Mouse (Mus musculus) left cerebral cortex, adult 8-10 months (tissue): Measurements from ENCODE around the gene Fam227a. TPM values are rescaled to one million over a fixed set of nuclear protein-coding genes. Genes with fewer than 3 reads are reported as not detected.
A peak's percentile ranks its signal among the peaks of the same experiment; 100 is the strongest.
"Not testable (repeated sequence)": the region's sequence is repeated elsewhere in the genome, so short reads cannot be mapped to it uniquely, and the experiment has no call there.

Experiments used
- DNase-seq, 2 experiments: peaks; one replicate each; pipeline ENCODE4 v3.0.0; 2022; ENCODE audit warnings: low spot score in 2 of 2
- total RNA-seq, 4 experiments: library from RNA; stranded (reverse); gene quantifications; 2 replicates each; pipeline ENCODE4 v1.2.4; 2022

Gene Fam227a
- total RNA-seq, 4 experiments from 2014 or later: 10.4 to 11.4 (median 10.6) TPM

- no peak for DNase-seq
Observed at GRCm38 (mm10) chr15:79684616-79685015, 25.9 kb upstream of the Fam227a start.

DNA sequence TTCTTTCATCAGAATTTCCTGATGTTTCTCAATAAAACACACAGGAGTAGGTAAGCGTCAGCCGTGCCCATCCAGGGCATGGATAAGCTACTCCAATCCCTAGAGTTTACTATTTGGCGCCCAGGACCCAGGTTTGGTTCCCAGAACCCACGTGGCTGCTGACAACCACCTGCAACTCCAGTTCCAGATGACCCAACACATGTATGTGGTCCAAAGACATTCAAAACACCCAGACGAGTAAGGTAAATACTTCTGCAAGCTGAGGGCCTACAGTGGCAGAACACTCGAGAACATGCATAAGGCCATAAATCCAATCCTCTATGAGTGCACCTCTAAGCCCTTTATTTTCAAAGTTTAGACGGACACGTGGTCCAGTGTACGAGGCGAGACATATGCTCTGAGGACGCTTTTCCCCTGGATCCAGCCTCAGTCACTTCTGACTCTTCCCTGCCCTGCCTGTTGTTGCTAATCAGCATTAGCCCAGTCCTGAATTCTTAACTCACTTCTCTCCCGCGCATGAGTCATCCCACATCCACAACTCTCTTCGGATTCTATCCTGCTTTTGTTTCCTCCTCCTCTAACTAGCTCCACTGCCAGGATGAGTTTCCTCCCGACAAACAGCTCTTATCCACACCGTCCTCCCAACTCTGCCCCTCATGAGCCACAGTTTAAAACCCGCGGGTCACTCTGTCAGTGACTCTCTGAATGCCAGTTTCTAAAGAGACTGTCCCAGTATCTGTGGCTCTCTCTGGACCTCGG, 25.1 kb upstream of the Fam227a start:
- DNase-seq: no peak

GRCm38 (mm10) chr15:79683146-79683545, 24.4 kb upstream of the Fam227a start:
- no peak for DNase-seq

- no peak for DNase-seq
Observed at GRCm38 (mm10) chr15:79681973-79682372, 23.2 kb upstream of the Fam227a start.

DNA sequence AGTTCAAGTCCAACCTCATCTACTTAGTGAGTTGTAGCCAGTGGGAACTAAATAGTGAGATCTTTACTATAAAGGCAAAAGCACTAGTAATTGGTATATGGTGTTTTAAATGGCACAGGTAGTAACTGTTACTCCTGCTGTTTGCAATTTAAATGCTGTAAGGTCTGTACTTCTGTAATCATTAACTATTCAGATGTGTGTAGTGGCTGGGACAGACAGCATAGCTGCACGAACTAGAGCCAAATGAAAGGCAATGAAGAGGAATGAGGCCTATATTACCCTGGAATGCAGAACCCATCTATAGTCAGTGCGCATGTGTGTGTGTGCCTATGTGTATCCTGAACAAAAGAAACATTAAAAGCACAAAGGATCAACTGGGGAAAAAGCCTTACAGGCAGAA, 19.2 kb upstream of the Fam227a start:
- DNase-seq: no peak

- DNase-seq: not testable (repeated sequence)
Observed at GRCm38 (mm10) chr15:79671828-79672348, 13.1 kb upstream of the Fam227a start.

GRCm38 (mm10) chr15:79670972-79671299, 12.2 kb upstream of the Fam227a start:
- no peak for DNase-seq

GRCm38 (mm10) chr15:79670249-79670971, 11.7 kb upstream of the Fam227a start, which contains the start of gene Tomm22:
TSS of gene Tomm22 (plus strand) at chr15:79670861.
- peak in 1 of 2 experiments; percentile 85 for DNase-seq

DNA sequence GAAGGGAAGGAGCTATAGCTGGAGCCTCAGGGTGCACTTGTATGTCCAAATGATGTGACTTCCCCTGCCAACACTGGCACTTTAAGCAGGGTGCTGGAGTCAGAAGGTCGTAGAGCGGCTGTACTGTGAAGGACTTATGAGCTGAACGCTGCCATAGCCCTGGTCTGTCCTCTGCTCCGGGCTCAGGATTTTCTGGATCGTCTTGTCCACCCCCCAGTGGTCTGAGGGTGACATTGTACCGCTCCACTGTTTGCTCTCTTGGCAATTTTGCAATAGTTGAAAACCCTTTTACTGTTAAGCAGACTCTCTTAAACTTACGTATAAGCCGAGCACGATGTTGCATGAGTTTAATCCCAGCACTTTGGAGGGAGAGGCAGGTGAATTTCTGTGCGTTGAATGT, 10.4 kb upstream of the Fam227a start:
- no peak for DNase-seq

GRCm38 (mm10) chr15:79664666-79665065, 5.9 kb upstream of the Fam227a start:
- DNase-seq: peak in 1 of 2 experiments; percentile 43

DNA sequence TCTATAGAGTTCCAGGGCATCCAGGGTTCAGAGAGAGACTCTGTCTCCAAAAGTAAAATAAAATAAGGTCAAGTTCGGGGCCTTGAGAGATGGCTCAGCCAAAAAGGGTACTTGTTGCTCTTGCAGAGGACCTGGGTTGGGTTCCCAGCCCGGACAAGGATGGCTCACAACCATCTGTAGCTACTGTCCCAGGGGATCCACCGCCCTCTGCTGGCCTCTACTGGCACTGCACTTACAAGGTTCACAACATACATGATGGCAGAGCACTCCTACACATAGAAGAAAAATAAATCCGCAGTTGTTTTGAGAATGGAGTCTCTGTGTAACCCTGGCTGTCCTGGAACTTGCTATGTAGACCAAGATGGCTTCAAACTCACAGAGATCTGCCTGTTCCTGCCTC, 3.1 kb upstream of the Fam227a start:
- no peak for DNase-seq

DNA sequence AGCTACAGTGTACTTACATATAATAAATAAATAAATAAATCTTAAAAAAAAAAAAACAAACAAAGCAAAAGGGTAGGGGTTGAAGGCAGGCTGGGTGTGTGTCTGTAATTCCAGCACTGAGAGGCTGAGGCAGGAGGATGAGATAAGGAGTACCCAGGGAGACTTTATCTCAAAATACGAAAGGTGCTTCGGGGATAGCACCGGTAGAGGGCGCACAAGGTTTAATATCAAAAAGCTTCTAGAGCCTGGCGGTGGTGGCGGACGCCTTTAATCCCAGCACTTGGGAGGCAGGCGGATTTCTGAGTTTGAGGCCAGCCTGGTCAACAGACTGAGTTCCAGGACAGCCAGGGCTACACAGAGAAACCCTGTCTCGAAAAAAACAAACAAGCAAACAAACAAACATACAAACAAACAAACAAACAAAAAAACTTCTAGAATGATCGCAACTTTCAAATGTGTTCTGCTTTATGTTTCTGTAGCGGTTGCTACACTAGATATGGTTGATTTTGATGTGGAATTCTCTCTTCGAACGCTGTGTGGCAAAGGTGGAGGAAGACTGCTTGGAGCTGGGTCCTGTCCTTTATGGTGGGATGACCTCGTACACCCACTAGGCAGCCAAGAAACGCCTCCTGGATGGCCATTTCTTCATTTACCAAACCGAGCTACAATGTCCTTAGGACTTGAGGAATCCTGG, 772 bp downstream of the Fam227a start:
- DNase-seq: peak; percentile 71 to 75

GRCm38 (mm10) chr15:79656451-79656850, 2.3 kb downstream of the Fam227a start:
- DNase-seq: peak in 1 of 2 experiments; percentile 46

DNA sequence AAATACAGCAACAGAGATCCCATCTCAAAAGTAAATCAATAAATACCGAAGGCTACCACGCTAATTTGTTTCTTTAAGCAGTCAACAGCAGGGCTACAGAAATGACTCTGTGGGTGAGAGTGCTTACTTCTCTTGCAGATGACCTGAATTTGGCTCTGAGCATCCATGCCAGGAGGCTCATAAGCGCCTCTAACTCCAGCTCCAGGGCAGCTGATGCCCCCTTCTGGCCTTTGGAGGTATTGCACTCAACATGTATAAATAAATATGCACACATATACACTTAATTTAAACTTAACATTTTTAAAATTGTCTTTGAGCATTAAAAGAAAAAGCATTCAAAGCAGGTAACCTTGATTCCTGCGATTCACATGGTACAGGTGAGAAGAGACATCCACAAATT, 7.3 kb downstream of the Fam227a start:
- no peak for DNase-seq

DNA sequence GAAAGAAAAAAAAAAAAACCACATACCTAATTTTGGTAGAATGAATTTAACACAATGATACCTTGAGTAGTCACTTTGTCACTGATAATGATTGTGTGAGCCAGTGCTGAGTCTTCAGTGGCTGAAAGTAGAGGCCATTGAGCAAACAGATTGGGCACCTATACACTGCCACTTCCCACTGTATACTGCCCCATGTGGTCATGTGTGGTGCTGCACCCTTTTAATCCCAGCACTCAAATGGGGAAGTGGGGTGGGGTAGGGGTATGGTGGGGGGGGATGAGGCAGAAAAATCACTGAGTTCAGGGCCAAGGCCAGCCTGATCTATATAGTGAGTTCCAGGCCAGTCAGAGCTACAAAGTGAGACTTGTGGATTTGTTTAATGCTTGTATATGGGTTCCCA, 8.2 kb downstream of the Fam227a start:
- no peak for DNase-seq

- DNase-seq: no peak
Observed at GRCm38 (mm10) chr15:79648130-79648529, 10.6 kb downstream of the Fam227a start.

GRCm38 (mm10) chr15:79645483-79645882, 13.3 kb downstream of the Fam227a start:
- DNase-seq: no peak

DNA sequence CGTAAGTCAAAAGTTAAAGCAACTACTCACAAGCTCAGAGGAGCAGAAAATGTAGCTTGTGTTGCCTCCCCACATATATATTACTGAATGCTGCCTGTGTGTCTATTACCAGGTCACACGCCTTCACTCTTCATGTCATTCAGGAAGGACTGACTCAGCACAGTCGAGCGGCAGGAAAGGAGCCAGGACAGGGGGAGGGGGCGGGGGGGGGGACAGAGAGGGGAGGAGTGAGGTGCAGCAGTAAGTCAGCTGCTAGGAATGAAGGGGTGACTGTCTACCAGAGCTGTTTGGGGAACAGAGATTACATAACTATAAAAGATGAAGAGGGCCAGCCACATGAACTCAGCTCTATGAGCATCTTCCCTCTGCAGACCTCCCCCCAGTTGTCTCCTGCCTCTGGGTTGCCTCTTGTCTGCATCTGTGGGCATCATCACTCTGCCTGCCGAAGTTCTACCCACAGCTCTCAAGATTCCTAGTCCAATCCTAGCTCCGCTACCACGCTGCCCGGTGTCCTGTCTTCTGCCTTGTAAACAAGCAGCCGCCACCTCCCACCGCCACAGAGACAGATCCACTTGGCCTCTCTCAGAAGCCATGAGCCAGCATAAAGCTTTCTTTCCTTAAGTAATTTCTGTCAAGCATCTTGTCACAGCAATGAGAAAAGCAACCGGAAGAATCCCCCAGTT, 17.5 kb downstream of the Fam227a start:
- DNase-seq: peak in 1 of 2 experiments; percentile 47

DNA sequence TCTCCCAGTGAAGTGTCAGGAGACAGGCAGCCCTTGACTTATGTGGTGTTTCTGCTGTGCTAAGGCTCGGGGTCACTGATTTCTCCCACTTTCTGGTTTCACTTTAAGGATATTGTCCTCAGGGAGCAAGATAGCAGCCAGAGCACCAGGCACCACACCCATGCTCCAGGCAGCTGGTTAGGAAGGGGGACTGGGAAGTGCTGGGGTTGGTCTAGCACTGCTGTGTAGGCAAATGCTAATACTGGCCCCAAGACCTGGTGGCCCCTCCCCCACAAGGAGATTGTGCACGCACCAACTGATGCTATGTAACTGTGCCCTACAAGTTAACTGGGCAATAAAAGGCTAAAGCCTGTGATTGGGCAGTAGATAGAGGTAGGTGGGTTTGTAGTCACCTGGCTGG, 28.3 kb downstream of the Fam227a start:
- DNase-seq: no peak

DNA sequence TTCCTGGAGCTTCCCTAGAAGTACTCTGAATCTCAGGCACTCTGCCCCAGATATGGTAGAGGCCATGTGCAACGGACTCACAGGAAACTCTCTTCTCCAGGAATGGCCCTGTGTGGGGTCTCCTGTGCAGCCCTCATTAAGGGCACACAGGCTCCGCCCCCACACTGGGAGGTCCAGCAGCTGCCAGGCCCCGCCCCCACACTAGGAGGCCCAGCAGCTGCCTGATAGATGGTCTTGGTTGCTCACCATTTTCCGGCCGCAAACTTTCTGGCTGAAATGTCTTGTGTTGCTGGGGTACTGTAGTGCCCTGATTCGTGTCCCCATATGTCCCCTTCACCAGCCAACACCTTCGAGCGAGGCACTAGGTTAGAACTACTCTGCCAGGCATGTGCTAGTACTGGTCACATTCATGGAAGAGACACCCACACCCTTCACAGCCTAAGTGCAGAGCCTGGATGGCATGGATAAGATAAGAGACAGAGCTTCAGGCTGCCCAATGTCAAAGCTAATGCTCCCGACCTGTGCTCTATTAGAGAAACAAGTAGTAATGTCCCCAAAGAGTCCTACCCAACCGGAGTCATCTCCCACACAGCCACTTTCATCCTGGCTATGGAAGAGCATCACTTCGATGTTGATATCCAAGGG, 38.9 kb downstream of the Fam227a start:
- DNase-seq: no peak

GRCm38 (mm10) chr15:79618456-79618855, 40.3 kb downstream of the Fam227a start:
- no peak for DNase-seq
